Mouse (Mus musculus) adrenal gland, postnatal 10 days (tissue): ENCODE measurements around the gene Mpzl1. TPM values are rescaled to one million over a fixed set of nuclear protein-coding genes. Genes with fewer than 3 reads are reported as not detected.

Experiments used
- DNase-seq: peaks from one replicate; pipeline ENCODE4 v3.0.0; 2021; ENCODE audit warnings: mixed read lengths
- total RNA-seq, 2 experiments: library from RNA; stranded (reverse); gene quantifications; 2 replicates each; pipeline ENCODE4 v1.2.3; 2021

The Mpzl1 gene
- total RNA-seq, 2 experiments from 2014 or later, result 46.1 to 56.6 TPM

DNA sequence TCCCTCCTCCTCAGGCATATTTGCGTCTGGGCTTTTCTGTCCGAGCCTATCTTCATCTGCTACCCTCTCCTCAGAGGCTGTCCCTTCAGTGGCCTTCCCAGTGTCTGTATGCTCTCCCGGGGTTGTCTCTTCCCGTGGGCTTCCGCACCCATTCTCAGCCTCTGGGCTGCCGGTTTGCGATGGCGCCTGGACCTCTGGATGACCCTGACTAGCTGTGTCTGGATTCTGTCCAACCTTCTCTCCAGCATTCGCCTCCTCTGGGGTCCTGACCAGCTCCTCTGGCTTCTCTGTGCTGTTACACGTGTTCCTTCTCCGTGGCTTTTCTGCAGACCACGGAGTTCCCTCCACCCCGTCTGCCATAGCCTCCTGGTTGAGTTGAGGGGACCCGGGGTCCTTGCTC, 21.1 kb upstream of the Mpzl1 start:
- DNase-seq, result no peak

DNA sequence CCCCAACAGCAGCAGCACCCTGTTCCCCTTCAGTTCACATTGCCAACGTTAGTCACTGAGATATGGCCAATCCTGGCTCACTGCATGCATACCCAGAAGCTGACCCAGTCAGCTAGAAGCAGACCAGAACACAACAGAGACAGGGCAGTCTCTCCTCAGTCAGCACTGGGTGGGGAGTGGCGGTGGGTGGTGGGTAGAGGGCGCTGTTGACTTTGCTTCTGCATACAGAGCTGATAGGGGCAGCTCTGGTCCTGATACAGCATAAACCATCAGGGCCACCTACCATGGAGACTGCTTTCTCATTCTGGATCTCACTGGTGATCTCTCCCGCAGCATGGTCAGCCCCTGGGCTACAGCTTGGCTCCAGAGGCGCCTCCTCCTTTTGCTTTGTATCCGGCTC, 20.7 kb upstream of the Mpzl1 start:
- DNase-seq, result peak; percentile 56

DNA sequence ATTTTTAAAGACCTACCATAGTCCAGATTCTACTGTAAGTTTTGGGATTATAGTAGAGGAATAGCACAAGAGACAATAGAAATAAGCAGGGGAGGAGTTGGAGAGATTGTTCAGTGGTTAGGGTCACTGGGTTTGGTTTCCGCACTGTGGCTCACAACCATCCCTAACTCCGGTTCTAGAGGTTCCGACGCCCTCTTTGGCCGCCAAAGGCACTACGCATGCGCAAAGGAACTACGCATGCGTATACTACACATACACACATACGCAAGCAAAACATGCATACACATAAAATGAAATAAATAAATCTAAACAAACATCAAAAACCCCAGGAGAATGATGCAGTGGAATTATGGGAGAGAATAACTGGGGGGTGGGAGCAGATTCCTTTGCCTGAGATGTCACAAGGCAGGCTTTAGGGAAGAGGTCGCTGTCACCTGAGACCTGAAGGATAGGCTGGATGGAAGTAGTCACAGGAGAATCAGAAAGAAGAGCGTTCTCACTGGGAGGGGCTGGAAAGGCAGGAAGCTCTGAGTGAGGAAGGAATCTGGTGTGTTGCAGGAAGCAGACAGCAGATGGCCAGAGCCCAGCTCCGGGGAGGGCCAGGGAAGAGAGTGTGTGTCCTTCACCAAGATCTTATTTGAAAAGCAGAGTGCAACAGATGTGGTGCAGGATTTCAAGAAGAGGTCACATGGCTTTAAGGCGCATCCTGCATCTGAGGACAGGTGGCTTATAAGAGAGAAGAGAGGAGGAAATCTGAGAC, 19.0 kb upstream of the Mpzl1 start:
- DNase-seq, result no peak

DNA sequence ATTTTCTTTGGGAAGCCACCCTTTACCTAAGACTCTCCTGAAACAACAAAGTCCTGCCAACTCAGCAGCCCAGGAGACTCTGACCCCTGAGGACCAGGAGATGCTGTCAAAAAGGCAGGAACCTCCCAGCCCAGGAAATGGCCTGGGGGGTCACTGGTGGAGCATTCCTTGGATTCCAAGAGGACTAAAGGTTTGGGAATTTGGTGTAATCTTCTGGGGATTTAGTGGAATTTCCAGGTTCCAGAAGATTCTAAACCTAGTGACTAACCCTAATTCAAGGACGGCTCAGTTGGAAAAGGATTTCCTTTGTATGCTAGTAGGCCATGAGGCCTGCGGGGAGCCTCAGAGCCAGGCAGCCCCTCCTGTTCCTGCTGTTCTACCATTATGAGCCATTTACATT, 18.2 kb upstream of the Mpzl1 start:
- DNase-seq, result no peak

DNA sequence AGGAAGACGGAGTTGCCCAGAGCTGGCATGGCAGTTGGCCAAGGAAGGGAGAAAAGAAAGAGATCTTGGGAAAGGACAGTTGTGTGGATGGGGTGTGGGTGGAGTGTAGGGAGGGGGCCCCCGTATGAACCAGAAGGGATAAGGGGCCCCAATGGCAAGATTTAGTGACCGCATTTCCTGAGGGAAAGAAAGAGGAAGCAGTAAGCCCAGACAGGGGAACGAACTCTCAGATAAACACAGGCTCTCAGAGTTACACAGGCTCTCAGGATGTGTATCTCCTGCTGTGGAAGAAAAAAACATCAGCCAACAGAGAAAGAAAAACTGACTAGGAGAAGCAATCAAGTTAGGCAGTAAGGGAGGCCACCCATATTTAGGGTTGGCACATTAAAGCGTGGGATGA, 16.8 kb upstream of the Mpzl1 start:
- no peak for DNase-seq

DNA sequence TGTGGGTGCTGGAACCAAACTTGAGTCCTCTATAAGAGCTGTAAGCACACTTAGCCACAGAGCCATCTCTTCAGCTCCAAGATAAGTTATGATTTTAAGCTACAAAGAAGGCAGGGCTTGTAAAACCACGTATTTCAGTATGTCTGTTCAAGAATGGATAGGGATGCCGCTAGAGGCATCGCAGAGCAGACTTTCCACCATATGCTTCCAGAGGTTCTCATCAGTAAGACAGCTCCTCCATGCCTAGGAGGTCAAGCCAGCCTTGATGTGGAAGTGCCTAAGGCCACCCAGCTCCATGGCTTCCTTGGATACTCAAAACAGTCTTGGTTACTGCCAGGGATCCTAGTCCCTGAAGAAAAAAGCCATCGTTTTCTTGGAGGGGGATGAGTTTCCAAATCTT, 10.8 kb upstream of the Mpzl1 start:
- DNase-seq, result no peak

DNA sequence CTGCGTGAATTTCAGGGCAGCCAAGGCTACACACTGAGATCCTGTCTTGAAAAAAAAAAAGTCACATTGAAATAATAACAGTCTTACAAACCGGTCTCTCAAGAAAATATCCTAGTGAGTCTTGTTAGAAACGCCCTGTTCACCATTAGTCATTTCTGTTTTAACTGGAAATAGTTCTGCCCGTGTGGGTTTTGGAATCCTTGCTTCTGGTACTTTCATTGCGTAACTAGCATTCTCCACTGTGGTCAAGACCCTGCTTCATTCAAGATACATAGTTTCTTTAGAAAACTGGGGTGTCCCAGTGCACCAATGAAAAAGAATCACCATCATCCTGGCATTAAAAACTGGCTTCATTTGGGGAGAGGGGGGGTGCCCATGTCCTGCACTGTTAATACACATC, 9.4 kb upstream of the Mpzl1 start:
- DNase-seq, result no peak

DNA sequence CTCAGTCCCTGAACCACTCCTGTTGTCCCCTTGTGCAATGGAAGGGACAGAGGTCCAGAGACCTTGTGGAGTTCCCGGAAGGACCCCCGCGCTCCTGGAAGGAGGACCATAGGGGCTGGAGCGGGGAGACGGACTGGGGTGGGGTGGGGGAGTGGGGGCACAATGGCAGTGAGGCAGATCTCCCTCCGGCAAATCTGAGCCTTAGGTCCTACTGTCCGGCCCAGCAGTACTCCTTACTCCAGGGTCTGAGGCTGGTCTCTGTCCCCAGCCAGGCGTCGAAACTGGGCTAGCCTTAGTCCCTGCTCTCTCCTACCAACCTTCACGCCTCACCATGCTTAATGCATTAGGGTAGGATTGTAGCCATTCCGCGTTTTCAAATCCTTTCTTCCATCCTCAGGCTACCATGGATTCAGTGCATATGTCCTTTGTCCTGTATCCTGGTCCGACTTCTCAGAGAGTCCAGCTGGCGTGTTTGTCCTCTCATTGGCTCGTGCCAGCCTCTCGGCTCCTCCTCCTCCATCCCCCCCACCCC, 8.5 kb upstream of the Mpzl1 start:
- peak; percentile 58 for DNase-seq

DNA sequence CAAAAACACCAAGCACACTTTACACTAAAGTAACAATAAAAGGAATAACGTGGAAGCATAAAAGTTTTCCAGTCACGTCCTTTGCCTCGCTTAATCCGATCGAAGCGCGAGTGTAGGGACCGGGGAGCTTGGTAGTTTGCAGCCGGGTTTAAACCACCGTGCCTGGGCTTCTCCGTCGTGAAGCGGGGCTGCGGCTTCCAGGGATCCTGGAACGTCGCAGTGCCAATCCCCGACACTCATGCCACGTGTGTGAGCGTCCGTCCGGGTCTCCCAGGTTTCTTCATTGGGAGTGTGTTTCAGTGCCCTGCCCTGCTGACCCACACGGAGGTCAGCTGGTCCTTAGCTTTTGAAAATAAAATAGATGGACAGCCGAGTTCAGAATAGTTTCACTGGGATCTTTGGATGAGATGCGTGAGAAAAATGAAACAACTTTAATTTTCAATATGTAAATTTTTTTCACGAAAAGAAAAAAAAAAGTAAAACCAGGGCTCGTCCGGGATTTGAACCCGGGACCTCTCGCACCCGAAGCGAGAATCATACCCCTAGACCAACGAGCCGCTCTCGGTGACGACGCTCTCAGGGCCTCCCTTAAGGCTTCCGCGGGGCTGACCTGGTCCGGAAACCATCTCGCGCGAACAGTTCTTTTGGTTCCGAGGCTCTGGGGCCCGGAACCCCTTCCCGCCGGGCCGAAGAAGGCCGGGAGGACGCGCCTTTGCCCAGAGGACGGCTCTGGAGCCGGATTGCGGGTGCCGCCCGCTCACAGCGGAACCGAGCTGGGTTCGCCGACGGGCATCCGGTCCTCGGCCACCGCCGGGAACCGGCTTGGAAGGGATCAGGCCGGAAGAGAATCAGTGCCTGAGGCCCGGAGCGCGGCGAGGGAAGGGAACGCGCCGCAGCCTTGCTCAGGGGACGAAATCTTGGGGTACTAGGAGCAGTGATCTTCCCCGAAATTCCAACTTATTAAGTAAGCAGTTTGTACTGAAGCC, 7.7 kb upstream of the Mpzl1 start:
- peak; percentile 95 for DNase-seq

DNA sequence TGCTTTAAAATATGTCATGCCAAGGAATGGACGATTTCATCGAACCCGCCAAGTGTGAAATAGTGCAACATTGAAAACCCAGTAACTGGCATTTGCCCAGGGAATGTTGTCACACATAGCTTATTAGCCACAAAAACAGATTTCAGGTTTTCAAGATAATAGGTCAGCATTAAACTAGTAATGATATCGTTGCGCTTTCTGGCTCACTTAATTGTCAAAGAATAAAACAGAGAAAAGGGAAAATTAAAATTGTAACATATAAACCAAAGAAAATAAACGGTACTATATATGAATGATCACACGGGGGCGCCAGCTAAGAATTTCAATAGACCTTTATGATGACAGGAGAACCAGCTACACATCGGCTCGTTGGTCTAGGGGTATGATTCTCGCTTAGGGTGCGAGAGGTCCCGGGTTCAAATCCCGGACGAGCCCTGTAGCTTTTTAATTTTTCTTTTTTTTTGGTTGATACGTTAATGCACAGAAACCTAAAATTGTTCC, 7.0 kb upstream of the Mpzl1 start:
- DNase-seq, result peak; percentile 85

DNA sequence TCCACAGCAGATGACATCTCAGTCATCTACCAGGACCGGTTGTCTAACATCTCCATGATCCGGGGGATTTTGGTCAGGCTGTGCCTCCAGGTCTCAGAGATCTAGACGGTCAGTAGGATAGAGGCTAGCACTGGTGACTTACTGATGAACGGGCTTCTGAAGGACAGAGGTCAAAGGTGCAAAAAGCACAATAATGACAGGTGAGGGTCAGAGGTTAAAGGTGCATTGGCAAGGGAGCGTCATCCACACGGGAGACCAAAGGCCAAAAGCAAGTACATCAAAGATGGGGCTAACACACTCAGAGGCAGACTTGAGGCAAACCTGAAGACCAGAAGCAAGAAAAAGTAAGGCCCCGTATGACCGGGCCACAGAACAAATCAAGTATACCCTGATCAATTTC, 2.0 kb upstream of the Mpzl1 start:
- no peak for DNase-seq

DNA sequence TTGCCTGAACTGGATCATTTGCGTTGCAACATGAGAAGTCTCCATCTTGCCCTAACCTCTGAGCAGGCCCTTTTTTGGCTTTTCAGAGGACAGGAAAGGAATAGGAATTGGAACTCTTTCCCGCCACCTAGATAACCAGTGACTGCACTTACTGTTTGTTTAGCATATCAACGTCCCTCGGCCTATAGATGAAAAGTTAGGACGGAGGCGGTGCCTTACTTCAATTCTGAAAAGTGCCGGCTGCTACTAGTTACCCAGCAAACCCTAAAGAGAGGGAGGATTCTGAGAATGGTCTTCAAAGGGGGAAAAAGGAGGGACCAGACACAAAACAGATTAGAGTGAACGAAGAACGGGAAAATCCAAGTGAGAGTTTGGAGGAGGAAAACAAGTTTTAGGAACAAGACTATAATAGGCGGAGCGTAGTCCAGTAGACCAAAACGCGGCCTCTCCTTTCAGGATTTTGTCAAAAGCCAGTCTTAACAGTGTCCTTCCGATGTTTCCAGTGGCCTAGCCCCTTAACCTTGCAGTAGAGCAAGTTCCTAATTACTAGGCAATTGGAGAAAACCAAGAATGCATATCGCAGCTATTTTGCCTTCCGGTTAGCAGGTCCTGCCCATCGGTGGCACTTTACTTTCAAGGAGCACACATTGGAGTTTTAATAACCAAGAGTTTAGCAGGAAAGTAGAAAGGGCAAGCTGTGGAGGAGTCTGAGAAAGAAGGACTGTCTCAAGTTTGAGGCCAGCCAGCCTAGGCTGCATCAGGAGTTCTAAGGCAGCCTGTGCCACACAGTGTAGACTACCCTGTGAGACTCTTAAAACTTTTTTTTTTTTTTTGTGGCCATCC, 938 bp upstream of the Mpzl1 start:
- DNase-seq, result no peak

DNA sequence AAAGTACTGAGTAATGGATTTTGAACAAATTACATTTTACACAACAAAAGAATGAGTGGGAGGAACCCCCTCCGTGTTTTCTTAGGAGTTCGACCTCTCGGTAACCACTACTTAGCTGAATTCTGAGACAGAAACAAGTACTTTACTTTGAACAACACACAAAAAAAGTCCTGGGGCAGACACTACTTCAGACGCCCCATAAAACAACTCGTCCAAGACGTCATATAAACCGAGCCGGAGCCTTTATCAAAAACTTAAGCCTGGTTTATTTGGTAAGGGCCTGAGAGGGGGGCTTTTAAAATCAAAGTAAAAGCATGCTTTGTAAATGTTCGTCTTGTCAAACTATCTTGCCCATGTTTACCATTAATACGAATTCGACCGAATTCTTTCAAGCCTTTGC, 993 bp downstream of the Mpzl1 start:
- DNase-seq, result no peak

DNA sequence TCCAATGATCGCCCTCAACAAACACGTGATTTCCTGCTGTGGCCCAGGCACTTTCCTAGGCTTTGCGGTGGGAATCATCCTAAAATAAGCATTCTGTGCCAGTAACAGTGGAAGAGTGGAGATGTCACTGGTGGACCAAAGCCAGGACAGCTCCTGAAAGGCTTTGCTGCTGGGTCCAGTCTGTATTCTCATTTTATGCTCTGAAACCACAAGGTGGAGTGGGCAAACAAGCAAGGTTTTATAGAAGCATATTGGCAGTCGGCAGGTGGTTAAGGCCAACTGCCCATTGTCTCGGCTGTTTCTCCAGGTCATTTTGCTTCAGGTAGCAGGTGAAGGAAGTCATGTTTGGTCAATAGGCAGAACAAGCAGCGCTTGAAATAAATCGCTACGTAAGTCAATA, 3.2 kb downstream of the Mpzl1 start:
- no peak for DNase-seq

DNA sequence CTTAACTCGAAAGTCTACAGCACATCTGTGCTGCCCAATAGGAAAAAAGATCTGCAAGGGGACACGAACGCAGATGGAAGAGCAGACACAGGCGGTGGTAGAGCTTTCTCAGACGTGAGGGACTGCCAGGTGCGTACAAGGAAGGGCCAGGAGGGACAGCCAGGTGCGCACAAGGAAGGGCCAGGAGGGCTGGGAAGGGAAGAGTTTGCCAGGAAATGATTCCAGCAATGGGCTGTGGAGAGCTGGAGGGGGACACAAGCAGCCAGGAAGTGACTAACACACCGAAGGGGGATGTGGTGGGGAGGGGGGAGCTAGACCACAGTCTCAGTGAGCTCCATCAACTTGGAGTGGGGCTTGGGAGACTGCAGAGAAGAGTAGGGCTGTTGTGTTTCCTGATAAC, 4.4 kb downstream of the Mpzl1 start:
- no peak for DNase-seq

DNA sequence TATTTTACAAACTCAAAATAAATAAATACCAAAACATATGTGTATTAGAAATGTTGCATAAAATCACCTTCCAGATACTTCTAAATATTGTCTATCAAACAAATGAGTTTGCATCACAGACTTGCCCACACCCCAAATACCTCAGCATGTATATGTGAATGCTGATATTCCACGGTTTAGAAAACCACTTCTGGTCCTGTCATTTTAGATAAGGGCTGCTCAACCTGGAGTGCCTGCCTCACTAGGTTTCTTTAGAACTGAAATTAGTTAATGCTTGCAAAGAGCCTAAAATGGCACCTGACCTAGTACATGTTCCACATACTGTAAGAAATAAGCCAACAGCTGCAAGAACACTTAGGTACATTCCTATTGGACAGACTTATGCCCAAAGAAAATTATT, 5.7 kb downstream of the Mpzl1 start:
- no peak for DNase-seq

DNA sequence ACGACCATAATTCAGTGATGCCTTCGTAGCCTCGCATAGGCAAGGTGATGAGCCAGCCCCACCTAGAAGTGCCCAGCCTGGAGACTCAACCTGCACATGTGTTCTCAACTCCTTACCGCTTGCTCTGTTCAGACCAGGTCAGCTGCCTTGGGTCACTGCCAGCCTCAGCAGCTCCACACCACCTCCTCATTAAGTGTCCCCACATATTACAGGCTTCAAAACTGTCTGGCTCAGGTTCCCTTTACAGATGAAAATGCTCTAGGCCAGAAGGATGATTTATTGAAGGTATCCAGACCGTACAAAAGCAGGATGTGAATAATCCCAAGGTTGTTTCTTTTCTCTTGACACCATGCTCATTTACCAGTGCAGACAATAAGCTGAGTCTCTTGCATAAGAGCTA, 8.4 kb downstream of the Mpzl1 start:
- DNase-seq, result no peak

DNA sequence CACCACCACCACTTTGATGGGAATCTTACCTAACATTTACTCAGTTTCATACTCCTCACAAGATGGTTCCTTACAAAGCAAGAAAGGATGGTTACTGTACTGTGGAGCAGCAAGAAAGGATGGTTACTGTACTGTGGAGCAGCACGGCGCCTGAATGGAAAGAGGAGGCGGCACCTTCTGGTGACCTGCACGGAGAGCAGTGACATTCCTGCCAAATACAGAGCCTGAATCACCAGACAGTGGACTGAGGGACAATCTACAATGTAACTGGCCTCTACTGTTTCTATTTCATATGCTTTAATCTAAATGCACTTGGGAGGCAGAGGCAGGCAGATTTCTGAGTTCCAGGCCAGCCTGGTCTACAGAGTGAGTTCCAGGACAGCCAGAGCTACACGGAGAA, 9.3 kb downstream of the Mpzl1 start:
- DNase-seq, result no peak

DNA sequence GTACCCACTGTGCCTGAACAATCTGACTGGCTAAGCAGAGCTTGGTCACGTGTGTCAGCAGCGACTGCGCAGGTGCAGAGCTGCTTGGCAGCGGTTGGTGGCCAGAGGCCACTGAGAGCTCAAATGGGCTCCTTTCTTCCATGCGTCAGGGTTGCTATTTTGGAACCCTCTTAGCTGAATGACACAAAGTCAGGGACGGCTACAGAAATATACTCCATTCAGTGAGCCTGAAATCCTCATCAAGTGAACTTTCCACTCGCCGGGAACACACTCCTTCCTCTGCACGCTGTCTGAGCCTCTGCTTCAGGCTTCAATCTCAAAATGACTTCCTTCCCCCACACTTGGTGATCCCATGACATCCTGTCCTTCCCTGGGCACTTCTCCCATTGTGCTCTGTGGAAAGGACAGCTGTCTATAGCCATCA, 16.1 kb downstream of the Mpzl1 start:
- DNase-seq, result peak; percentile 44

DNA sequence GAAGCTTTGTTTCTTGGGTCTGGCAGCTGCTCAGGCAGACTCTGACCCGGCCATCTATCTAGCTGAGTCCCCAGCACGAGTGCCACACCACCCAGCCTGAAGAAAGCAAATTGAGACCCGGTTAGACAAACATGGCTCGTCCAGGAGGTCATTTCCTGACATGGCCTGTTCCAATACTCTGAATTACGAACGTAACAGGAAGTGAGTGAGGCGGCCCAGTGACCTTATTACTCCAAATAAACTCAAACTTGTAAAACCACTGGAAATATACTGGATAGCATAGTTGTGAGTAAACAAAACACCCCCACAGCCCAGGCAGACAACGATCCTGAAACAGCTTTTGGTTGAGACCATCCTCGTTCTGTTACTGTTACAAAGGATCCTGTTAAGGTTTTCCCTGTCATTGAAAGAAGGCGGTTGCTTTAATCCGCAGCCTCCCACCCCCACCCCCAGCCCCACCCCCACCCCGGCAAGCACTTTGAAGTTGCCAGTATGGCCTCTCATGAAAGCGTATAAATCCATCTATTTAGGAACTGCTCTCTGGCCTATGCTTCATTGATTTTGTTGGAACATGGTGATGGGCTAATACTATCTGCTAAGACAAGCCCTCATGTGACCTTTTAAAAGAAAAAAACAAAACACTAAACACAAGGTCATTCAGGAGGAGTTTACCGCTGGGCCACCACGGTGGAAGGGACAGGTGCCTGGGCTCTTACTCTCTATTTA, 17.0 kb downstream of the Mpzl1 start:
- DNase-seq, result peak; percentile 58

DNA sequence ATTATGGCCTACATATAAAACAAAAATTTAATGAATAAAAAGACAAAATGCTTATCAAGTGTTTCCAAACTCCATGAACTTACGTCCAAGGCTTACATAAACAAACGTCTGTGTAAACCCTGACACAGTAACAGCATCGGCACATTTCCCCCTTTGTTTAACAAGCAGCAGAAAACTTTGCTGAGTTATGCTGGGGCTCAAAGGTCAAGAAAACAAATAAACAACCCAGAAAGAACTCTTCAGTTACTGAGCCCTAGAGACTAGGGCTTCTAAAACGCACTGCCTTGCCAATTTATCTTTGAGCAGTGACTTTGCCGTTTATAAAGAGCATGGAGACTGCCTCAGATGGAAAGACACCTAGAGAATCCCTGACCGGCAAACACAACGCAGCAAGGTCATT, 17.7 kb downstream of the Mpzl1 start:
- DNase-seq, result no peak
